Mouse (Mus musculus): Measurements from ENCODE around the gene Cask. TPM values are rescaled to one million over a fixed set of nuclear protein-coding genes. Genes with fewer than 3 reads are reported as not detected.

Gene Cask
- polyA plus RNA-seq, 1 experiment from 2014 or later: 11.3 TPM

DNA sequence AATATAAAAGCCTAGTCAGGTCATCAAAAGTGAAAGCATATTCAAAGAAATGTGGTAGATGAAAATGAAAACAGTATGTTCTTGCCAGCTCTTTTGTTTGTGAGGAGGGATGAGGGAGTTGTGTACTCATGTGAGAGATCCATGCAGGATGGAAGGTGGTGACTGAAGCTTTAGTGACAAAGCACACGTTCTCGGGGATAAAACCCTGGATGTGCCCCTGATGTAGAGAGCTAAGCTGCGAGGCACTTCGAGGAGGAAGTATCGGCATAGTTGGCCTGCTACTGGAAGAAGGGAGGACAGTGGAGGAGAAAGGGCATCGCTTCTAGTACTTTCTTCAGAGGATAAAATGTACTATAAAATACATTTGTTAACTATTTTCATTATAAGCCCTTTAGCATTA lies 195.3 kb downstream of the Cask start:
- 86% methylated on average over 6 of the region's 6 CpGs for WGBS
- no peaks in the 10 kb centered on the region for H3K27me3 ChIP-seq (replicated peaks)
- no peaks in the 10 kb centered on the region for H3K9me3 ChIP-seq
- H3K4me2 ChIP-seq (replicated peaks): no peak overlapping the region
- no peaks in the 10 kb centered on the region for H3K36me3 ChIP-seq
- H3K27ac ChIP-seq: no peak overlapping the region
- no peak overlapping the region for H3K4me3 ChIP-seq (replicated peaks)
- H3K4me1 ChIP-seq (replicated peaks): no peaks in the 10 kb centered on the region
- no peak for ATAC-seq
- H3K9ac ChIP-seq: no peak overlapping the region

DNA sequence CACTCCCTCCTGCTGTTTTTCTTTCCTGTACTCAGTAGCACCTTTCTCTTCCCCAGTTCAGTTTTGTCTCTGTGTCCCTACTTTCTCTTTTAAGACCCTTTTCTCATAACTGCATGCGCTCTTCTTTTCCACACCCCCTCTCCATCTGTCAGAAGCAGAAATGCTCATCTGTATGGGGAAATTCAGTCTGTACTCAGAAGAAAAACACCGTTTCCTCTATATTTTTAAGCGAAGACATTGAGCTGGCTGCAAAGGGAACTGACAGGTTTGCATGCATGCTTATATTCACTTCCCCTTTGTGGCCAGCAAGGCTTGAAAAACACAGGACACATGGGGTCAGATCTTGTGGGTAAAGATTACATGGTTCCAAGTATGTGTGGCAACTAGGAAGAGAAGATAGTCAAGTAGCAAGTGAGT lies 196.2 kb downstream of the Cask start:
- H3K9me3 ChIP-seq: no peaks in the 10 kb centered on the region
- no peaks in the 10 kb centered on the region for H3K27me3 ChIP-seq (replicated peaks)
- no peak for ATAC-seq
- no peak overlapping the region for H3K4me3 ChIP-seq (replicated peaks)
- H3K27ac ChIP-seq: no peak overlapping the region
- WGBS: 82% methylated on average over 3 of the region's 3 CpGs
- no peak overlapping the region for H3K9ac ChIP-seq
- H3K4me1 ChIP-seq (replicated peaks): no peaks in the 10 kb centered on the region
- no peak overlapping the region for H3K4me2 ChIP-seq (replicated peaks)
- H3K36me3 ChIP-seq: no peaks in the 10 kb centered on the region

DNA sequence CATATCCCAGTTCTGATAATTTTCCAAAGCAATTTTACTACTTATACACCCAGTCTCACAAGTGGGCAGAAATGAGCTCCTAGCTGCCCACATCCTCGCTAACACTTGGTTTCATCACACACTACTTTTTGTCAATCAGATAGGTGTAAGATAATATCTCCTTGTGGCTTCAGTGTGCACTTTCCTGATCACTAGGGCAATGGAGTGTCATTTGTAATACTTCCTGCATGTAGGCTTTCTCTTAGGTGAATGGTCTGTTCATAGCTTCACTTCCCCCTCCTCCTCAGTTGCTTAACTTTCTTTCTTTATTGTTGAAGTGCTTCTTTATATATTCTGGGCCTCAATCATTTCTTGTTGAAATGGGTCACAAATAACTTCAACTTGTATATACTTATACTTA lies 198.9 kb downstream of the Cask start:
- Histone ChIP-seq H3K4me2 (replicated peaks) (no peak overlapping the region), H3K9ac (no peak overlapping the region), H3K27me3 (replicated peaks) (no peaks in the 10 kb centered on the region), H3K4me1 (replicated peaks) (no peaks in the 10 kb centered on the region), H3K9me3 (no peaks in the 10 kb centered on the region), H3K27ac (no peak overlapping the region), H3K4me3 (replicated peaks) (no peak overlapping the region), H3K36me3 (no peaks in the 10 kb centered on the region)
- no peak for ATAC-seq
- WGBS: 81% methylated on average over 1 of the region's 1 CpGs

DNA sequence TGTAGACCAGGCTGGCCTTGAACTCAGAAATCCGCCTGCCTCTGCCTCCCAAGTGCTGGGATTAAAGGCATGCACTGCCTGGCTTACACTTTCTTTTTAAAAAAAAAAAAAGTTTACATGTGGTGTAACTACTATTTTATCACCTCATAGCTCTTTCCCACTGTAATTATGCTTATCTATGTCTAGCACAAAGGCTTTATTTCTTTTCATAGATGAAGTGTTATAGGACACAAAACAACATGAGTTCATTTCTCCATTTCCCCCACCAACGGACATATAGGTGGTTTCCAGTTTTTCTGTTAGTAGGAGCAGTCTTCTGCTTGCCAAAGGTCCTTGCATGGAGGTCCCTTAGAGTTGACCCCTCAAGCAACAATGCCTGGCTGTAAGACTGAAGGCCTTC lies 199.3 kb downstream of the Cask start:
- no peaks in the 10 kb centered on the region for H3K4me1 ChIP-seq (replicated peaks)
- H3K9me3 ChIP-seq: no peaks in the 10 kb centered on the region
- WGBS: 71% methylated on average over 2 of the region's 2 CpGs
- no peak overlapping the region for H3K4me2 ChIP-seq (replicated peaks)
- no peak overlapping the region for H3K27ac ChIP-seq
- no peak overlapping the region for H3K4me3 ChIP-seq (replicated peaks)
- H3K27me3 ChIP-seq (replicated peaks): no peaks in the 10 kb centered on the region
- no peak overlapping the region for H3K9ac ChIP-seq
- ATAC-seq: no peak
- no peaks in the 10 kb centered on the region for H3K36me3 ChIP-seq

DNA sequence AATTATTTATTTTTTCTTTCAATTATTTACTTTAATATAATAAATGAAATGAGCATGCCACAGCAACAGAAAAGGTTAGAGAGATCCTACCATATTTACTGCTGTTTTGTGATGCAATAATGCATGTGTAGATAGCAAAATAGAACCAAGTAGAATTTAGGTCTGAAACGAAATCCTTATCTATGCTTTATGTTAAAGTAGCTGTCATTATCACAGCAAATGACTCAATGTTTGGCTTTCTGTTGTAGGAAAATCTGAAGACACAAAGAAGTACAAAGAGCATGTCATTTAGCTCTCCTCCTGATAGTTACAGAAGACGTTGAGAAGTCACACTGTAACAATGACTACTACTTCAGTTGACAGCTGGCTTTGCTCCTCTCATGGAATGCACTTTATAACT lies 212.3 kb downstream of the Cask start:
- Histone ChIP-seq H3K27me3 (replicated peaks) (no peaks in the 10 kb centered on the region), H3K4me1 (replicated peaks) (no peaks in the 10 kb centered on the region), H3K36me3 (no peaks in the 10 kb centered on the region), H3K9ac (no peak overlapping the region), H3K4me2 (replicated peaks) (no peak overlapping the region), H3K9me3 (no peaks in the 10 kb centered on the region), H3K27ac (no peak overlapping the region), H3K4me3 (replicated peaks) (no peak overlapping the region)
- ATAC-seq: no peak
- WGBS: 47% methylated on average over 2 of the region's 2 CpGs

DNA sequence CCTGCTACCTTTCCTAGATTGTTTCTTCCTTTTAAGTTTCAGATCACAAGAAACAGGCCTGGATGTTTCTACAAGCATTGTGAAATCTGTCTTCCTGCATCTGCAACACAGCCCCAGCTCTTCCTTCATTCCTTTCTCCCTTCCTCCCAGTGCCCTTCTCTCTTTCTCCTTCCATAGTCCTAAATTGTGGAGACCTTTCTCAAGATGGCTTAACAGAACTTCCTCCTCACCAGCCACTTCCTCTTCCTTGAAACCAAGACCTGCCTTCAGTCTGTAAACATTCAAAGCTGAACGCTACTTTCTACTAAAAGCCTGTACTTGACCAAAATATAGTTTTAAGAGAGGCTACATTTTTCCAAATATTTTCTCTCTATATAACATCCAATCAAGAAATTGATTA lies 214.8 kb downstream of the Cask start:
- Histone ChIP-seq H3K27ac (no peak overlapping the region), H3K4me1 (replicated peaks) (no peaks in the 10 kb centered on the region), H3K36me3 (no peaks in the 10 kb centered on the region), H3K4me2 (replicated peaks) (no peak overlapping the region), H3K9me3 (no peaks in the 10 kb centered on the region), H3K27me3 (replicated peaks) (no peaks in the 10 kb centered on the region), H3K9ac (no peak overlapping the region), H3K4me3 (replicated peaks) (no peak overlapping the region)
- ATAC-seq: no peak
- 88% methylated on average over 1 of the region's 1 CpGs for WGBS

DNA sequence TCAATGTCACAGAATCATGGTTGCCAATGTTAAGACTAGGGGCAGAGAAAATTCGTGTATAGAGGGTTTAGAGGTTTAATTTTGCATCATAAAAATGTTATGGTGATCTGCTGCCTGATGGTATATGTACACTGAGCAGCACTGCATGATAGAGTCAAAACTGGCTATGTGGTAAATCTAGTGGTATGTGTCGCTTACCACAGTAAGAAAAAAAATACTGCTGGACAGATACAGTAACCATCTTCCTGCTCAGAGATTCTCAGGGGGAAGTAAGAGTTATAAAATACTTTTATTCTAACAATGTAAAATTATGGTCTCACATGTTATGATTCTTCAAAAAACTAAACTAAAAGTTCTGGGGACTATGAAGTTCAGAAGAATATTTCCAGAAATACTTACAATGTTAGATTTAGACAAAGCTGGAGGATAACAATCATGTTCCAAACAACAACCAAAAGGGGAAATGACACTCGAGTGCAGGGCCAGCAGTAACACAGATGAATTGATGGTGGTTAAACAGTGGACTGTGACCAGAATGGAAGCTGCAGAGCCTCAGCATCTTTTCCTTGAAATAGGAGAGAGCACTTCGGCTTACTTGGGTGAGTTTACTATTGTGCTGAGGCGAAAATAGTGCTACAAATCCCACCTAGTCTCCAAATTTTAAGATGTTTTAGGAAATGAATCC lies 219.4 kb downstream of the Cask start, which contains the start of gene Gpr34:
Gpr34 (plus strand) TSS at position 491 of the 685 bp plus-strand sequence.
- Histone ChIP-seq H3K4me2 (replicated peaks) (no peak within 1 kb of the TSS), H3K9me3 (no peaks in the 10 kb centered on the region), H3K9ac (no peak within 1 kb of the TSS), H3K27me3 (replicated peaks) (no peaks in the 10 kb centered on the region), H3K4me1 (replicated peaks) (no peaks in the 10 kb centered on the region), H3K4me3 (replicated peaks) (no peak within 1 kb of the TSS), H3K27ac (no peak within 1 kb of the TSS), H3K36me3 (no peaks in the 10 kb centered on the region)
- no peak for ATAC-seq
- 61% methylated on average over 5 of the region's 5 CpGs for whole genome bisulfite sequencing

DNA sequence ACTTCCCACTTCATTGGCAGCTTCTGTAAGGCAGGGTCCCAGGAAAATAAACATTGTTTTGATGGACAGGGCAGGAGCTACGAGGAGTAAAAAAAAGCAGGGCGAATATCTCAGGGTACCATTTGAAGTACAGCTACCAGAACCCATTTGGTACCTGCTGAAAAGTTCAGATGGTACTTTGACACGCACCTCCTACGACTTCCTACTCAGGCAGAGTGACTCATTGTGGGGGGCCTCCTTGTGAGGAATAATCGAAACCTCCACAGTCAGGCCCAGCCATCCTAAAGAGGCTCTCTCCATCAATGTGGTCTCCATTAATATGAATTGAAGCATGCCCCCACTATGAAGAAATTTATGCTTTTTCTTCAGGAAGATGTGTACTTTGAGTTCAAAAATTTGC lies 228.5 kb downstream of the Cask start:
- 78% methylated on average over 5 of the region's 5 CpGs for WGBS
- H3K4me2 ChIP-seq (replicated peaks): no peak overlapping the region
- H3K36me3 ChIP-seq: no peaks in the 10 kb centered on the region
- no peak overlapping the region for H3K27ac ChIP-seq
- no peaks in the 10 kb centered on the region for H3K4me1 ChIP-seq (replicated peaks)
- no peak overlapping the region for H3K4me3 ChIP-seq (replicated peaks)
- H3K27me3 ChIP-seq (replicated peaks): no peaks in the 10 kb centered on the region
- ATAC-seq: no peak
- no peaks in the 10 kb centered on the region for H3K9me3 ChIP-seq
- H3K9ac ChIP-seq: no peak overlapping the region

DNA sequence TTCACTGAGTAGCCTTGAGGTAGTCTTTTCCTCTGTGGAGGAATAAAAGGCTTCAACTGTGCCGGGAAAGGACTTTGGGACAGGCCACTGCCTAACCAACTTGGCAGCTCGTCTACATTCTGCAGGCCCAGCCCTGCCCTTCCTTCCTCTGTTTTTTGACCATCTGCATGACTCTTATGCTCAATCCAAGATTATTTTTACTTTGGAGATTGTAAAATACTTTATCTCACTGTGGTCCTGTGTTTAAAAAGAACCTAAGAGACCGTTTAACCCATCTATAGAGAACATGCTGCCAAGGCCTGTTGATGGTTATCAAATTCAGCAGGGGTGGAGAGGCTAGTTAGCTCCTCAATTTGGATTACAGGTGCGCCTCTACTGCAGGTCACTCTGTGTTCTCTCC lies 229.7 kb downstream of the Cask start:
- Histone ChIP-seq H3K27ac (no peak overlapping the region), H3K4me1 (replicated peaks) (no peaks in the 10 kb centered on the region), H3K9me3 (no peaks in the 10 kb centered on the region), H3K4me2 (replicated peaks) (no peak overlapping the region), H3K27me3 (replicated peaks) (no peaks in the 10 kb centered on the region), H3K4me3 (replicated peaks) (no peak overlapping the region), H3K36me3 (no peaks in the 10 kb centered on the region), H3K9ac (no peak overlapping the region)
- 82% methylated on average over 4 of the region's 4 CpGs for WGBS
- ATAC-seq: no peak

DNA sequence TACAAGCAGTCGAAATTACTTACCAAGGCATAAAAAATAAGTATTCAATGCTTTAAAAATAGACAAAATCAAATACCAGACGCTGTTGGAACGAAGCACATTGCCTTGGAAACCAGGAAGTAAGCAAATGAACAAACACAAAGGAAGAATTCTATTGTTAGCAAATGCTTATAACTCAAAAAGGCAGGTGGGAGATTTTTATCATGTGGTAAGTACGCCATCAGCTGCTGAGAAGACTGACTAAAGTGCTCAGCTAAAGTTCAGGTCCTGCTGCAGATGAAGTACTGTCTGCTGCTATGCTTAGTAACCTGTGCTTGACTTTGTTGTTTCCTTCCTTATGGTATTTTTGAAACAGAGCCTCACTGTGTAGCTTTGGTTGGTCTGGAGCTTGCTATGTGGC lies 232.7 kb downstream of the Cask start:
- Histone ChIP-seq H3K9me3 (no peaks in the 10 kb centered on the region), H3K4me1 (replicated peaks) (no peaks in the 10 kb centered on the region), H3K9ac (no peak overlapping the region), H3K27me3 (replicated peaks) (no peaks in the 10 kb centered on the region), H3K4me3 (replicated peaks) (no peak overlapping the region), H3K4me2 (replicated peaks) (no peak overlapping the region), H3K36me3 (no peaks in the 10 kb centered on the region), H3K27ac (no peak overlapping the region)
- ATAC-seq: no peak
- 69% methylated on average over 4 of the region's 4 CpGs for WGBS

DNA sequence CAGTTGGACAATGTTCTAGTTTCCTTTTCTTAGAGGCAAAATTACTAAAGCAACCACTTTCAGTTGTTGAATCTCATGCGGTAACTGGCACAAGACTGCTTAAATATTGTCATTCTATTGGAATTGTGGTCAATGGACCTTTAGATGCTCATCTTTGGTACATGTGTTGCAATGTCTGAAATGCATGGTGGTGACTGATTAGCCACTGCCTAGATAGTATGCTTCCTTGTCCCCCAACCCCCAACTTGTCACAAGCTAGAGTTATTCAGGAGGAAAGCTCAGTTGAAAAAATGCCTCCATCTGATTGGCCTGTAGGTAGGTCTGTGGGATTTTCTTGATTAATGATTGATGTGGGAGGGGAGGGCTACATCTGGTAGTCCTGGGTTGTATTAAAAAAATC lies 233.9 kb downstream of the Cask start:
- H3K4me3 ChIP-seq (replicated peaks): no peak overlapping the region
- no peak overlapping the region for H3K4me2 ChIP-seq (replicated peaks)
- H3K9ac ChIP-seq: no peak overlapping the region
- no peaks in the 10 kb centered on the region for H3K27me3 ChIP-seq (replicated peaks)
- no peaks in the 10 kb centered on the region for H3K4me1 ChIP-seq (replicated peaks)
- no peaks in the 10 kb centered on the region for H3K36me3 ChIP-seq
- no peak for ATAC-seq
- 97% methylated on average over 1 of the region's 1 CpGs for WGBS
- H3K9me3 ChIP-seq: no peaks in the 10 kb centered on the region
- H3K27ac ChIP-seq: no peak overlapping the region

DNA sequence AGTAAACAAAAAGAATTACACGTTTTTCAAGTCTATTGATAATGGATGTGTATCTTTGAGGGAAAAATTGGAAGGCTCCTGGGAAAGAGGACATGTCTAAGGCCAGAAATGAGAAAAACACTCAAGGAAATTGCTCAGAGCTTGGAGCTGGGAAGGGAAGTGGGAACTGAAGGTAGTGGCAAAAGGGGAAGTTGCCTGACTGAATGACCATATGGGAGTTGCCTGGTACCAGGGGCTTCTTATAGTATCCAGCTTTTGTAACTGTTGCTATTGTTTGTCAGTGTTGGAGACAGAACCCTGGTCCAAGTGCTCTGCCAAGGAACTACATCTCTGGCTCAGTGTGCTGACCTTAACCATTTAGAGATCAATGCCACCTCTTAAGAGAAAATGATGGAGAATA lies 234.4 kb downstream of the Cask start:
- WGBS: 49% methylated on average over 1 of the region's 1 CpGs
- Histone ChIP-seq H3K4me2 (replicated peaks) (no peak overlapping the region), H3K36me3 (no peaks in the 10 kb centered on the region)

DNA sequence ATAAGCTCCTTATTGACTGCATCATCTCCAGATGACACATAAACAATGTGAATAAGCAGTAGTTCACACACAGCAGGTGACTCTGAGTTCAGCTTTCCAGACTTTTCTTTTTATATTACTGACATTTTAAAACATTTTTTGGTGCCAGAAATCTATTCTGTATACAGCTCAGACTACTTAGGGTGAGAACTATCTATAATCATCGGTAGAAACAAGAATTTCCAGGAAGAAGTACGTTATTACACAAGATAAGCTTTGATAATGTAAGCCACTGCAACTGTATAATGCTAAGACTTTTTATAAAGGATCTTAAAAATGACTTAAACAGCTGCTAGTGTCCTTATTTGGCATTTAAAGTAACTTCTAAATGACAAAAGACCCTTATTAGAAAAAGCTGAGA lies 239.1 kb downstream of the Cask start:
- ATAC-seq: no peak
- H3K36me3 ChIP-seq: no peaks in the 10 kb centered on the region
- WGBS: 52% methylated on average over 2 of the region's 2 CpGs
- no peak overlapping the region for H3K27ac ChIP-seq
- H3K9ac ChIP-seq: no peak overlapping the region
- H3K4me2 ChIP-seq (replicated peaks): no peak overlapping the region
- no peaks in the 10 kb centered on the region for H3K27me3 ChIP-seq (replicated peaks)
- H3K4me1 ChIP-seq (replicated peaks): no peaks in the 10 kb centered on the region
- H3K4me3 ChIP-seq (replicated peaks): no peak overlapping the region
- H3K9me3 ChIP-seq: no peaks in the 10 kb centered on the region

More for the DNA sequence above, 234.4 kb downstream of the Cask start:
- H3K4me1 ChIP-seq (replicated peaks): no peaks in the 10 kb centered on the region
- no peak for ATAC-seq
- H3K27me3 ChIP-seq (replicated peaks): no peaks in the 10 kb centered on the region
- no peak overlapping the region for H3K27ac ChIP-seq
- H3K4me3 ChIP-seq (replicated peaks): no peak overlapping the region
- H3K9me3 ChIP-seq: no peaks in the 10 kb centered on the region
- no peak overlapping the region for H3K9ac ChIP-seq

Data from intestine, embryonic 15.5 days (tissue).